Mouse (Mus musculus): ENCODE data around the gene Dlst.
A peak's percentile ranks its signal among the peaks of the same experiment; 100 is the strongest.

Dlst gene

GRCm38 (mm10) chr12:85110698-85111592, at the start of gene Dlst, which contains the start of gene Prox2:
Gene Dlst, plus strand, starts transcription at chr12:85110833.
Gene Prox2, minus strand, starts transcription at chr12:85110759.
- peak; percentile 92 for DNase-seq

DNA sequence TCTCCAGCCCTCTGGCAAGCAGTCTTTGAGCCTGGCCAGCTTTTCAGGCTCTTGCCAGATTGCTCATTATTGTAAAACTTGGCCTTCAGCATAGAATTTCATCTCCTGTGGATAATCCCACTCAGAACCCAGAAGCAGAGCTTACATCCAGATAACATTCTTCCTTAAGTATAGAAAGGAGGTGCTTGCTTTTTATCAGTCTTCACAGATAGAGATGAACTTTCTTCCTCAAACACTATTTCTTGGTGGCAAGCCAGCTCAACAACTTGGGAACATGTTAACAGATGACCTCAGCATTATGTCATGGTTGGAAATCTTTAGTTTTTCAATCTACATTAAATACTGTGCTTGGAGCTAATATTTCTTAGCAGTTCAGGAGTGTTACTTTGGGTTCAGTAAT, 39.6 kb upstream of the Dlst start:
- no peak for DNase-seq

- DNase-seq = no peak
Measured at GRCm38 (mm10) chr12:85077100-85077499, 33.5 kb upstream of the Dlst start.

GRCm38 (mm10) chr12:85084257-85084656, 26.4 kb upstream of the Dlst start:
- no peak for DNase-seq

DNA sequence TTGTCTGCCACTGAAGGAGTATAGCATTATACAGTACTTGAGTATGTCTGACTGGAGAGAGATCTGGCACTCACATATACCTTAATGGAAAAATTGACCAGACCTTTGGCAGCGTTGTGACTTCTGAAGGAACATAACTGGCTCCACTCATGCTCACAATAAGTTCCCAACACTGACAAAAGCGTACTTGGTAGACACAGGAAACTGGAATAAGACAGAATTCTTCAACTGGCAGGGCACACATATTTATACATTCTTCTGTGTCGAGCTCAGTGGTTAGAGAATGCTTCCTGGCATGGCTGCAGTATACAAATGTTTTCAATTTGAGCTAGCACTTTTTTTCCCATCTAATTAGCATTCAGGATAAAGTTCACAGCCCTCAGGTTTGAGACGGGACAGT, 25.7 kb upstream of the Dlst start:
- no peak for DNase-seq

DNA sequence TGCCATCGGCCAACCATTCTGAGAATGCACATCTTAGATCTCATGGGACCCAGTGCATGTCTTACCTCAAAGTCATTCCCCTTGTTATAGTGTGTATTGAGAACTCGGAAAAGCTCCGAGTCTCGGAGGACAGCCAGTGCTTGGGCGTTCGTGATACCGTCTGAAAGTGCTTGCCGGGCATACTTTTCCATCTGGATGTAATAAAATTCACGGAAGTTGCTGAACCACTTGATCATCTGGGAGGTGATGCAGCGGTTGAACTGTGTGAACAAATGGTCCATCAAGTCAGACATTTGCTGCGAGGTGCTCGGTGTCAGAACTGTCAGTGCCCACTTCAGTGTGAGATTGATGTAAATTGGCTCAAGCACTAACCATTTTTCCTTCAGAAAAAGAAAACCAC, 22.8 kb upstream of the Dlst start:
- DNase-seq = no peak

- no peak for DNase-seq
Measured at GRCm38 (mm10) chr12:85091190-85091589, 19.4 kb upstream of the Dlst start.

- peak; percentile 85 for DNase-seq
Measured at GRCm38 (mm10) chr12:85092214-85092613, 18.4 kb upstream of the Dlst start.

- DNase-seq = peak; percentile 56
Measured at GRCm38 (mm10) chr12:85094010-85094409, 16.6 kb upstream of the Dlst start.

DNA sequence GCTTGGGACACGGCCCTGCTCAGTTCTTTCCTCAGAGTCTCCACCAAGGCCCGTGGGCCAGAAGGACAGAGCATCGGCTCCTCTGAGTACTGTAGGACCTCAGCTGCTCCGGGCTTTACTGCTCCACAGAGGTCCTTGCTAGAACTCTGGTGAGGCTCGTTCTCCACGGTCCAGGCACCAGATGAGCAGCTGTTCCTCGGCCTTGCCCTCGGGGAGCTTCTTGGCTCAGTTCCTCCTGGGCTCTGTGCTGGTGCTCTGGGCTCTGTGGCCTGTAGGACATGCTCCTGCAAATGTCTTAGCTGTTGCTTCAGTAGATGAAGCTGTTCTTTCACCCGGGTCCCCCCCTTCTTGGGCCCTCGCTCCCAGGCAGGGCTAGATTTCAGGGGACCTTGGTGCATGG, 15.9 kb upstream of the Dlst start:
- DNase-seq = no peak

GRCm38 (mm10) chr12:85095146-85095545, 15.5 kb upstream of the Dlst start:
- no peak for DNase-seq

DNA sequence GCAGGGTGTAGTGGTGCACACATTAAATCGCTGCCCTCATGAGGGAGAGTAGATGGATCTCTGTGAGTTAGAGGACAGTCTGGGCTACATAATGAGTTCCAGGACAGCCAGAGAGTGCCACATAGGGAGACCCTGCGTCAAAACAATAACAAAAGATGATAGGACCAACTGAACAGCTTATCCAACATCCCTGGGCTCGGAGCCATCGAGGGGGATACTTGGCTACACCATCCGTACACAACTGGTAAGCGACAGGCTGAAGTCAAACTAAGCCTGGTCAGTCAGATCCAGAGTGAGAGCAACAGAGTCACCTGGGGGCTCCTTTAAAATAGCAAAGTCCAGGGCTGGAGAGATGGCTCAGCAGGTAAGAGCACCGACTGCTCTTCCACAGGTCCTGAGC, 14.8 kb upstream of the Dlst start:
- no peak for DNase-seq

GRCm38 (mm10) chr12:85101001-85101400, 9.6 kb upstream of the Dlst start:
- peak; percentile 24 for DNase-seq

GRCm38 (mm10) chr12:85101521-85102106, 9.0 kb upstream of the Dlst start:
- DNase-seq = no peak

- no peak for DNase-seq
Measured at GRCm38 (mm10) chr12:85103096-85103495, 7.5 kb upstream of the Dlst start.

DNA sequence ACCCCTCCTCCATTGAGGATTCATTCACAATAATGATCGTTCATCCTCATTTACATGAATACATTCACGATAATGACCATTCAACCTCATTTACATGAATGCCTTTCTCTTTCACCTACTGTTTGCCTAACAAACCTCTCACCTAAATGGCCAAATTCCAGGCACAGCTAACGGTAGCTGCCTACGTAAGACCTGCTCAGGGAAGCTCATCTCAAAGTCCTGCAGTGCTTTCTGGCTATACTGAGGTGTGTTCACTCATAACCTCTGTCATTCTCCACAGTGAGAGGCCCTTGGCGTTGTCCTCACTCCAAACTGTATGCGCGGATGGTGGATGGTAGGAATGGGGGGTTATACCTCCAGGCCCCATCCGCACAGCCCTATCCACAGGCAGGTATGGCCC, 5.8 kb upstream of the Dlst start:
- no peak for DNase-seq

- DNase-seq = peak; percentile 68
Measured at GRCm38 (mm10) chr12:85106292-85106691, 4.3 kb upstream of the Dlst start.

DNA sequence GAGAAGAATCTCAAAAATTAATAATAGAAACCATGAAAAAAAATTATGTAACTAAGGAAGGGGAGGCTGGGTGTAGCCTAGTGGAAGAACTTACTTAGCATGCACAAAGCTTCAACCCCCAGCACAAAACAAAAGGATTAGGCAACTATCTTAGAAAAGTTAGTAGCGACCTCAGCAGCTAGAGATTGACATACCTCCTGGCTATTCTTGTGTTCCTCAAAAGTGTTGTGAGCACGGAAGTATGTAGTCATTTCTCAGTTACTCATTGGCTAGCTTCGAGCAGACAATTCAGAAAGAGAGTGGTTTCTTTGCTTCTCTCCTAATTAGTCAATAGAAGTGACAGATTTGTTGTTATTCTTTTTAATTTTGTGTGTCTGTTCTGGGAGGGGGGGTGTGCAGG, 2.0 kb upstream of the Dlst start:
- no peak for DNase-seq

GRCm38 (mm10) chr12:85109426-85109825, 1.2 kb upstream of the Dlst start:
- DNase-seq = no peak

GRCm38 (mm10) chr12:85110011-85110697, 479 bp upstream of the Dlst start:
- DNase-seq = peak; percentile 35

DNA sequence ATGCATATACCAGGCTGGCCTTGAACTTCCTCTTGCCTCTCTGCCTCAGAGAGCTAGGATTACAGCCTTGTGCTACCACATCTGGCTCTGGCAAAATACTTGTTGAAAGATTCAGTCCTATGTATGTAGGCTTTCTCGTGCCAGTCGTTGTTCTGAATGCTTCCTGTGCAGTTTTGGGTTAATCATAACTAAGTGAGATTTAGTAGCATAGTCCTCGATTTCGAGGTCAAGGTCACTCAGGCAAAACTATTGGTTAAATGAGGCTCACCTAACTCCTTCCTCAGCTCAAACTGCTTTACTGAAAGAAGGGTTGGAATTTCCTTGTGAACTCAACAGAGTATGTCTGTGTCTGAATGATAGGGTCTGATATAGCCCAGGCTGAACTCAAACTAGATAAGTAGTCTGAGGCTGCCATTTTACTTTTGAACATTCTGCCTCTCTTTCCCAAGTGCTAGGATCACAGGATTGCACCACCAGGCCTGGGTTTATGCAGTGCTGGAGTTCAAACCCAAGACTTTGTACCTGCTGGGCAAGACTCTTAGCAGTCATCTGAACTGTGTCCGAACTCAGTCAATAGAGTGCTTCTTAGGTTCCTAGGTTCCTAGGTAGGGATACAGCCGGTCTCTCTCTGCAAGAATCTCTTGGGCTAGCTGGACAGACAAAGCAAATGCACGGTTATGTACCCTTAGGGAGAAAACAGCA, 2.1 kb downstream of the Dlst start:
- DNase-seq = no peak

GRCm38 (mm10) chr12:85113337-85113736, 2.7 kb downstream of the Dlst start:
- no peak for DNase-seq

- no peak for DNase-seq
Measured at GRCm38 (mm10) chr12:85113917-85114316, 3.3 kb downstream of the Dlst start.

Measured in embryo, embryonic 11 days (tissue).